Mouse (Mus musculus): Measurements from ENCODE around the gene Alg11.
A peak's percentile ranks its signal among the peaks of the same experiment; 100 is the strongest.

Gene Alg11

GRCm38 (mm10) chr8:22060446-22060889, at the start of gene Alg11:
Gene Alg11, plus strand, starts transcription at chr8:22060721.
- DNase-seq (ENCODE audit: low spot score): peak; percentile 84

GRCm38 (mm10) chr8:22013034-22013707, 47.4 kb upstream of the Alg11 start:
- DNase-seq (ENCODE audit: low spot score): no peak

- DNase-seq (ENCODE audit: low spot score): no peak
Measured at GRCm38 (mm10) chr8:22017731-22018130, 42.8 kb upstream of the Alg11 start.

GRCm38 (mm10) chr8:22019498-22019897, 41.0 kb upstream of the Alg11 start:
- no peak for DNase-seq (ENCODE audit: low spot score)

- DNase-seq (ENCODE audit: low spot score): no peak
Measured at GRCm38 (mm10) chr8:22022244-22022643, 38.3 kb upstream of the Alg11 start.

- DNase-seq (ENCODE audit: low spot score): no peak
Measured at GRCm38 (mm10) chr8:22025241-22025640, 35.3 kb upstream of the Alg11 start.

- DNase-seq (ENCODE audit: low spot score): no peak
Measured at GRCm38 (mm10) chr8:22028973-22029372, 31.5 kb upstream of the Alg11 start.

GRCm38 (mm10) chr8:22030990-22031389, 29.5 kb upstream of the Alg11 start:
- DNase-seq (ENCODE audit: low spot score): no peak

- DNase-seq (ENCODE audit: low spot score): no peak
Measured at GRCm38 (mm10) chr8:22036137-22036536, 24.4 kb upstream of the Alg11 start.

GRCm38 (mm10) chr8:22037022-22037421, 23.5 kb upstream of the Alg11 start:
- no peak for DNase-seq (ENCODE audit: low spot score)

GRCm38 (mm10) chr8:22039468-22040152, 20.9 kb upstream of the Alg11 start:
- no peak for DNase-seq (ENCODE audit: low spot score)

GRCm38 (mm10) chr8:22040153-22040509, 20.4 kb upstream of the Alg11 start:
- no peak for DNase-seq (ENCODE audit: low spot score)

GRCm38 (mm10) chr8:22042515-22042914, 18.0 kb upstream of the Alg11 start:
- DNase-seq (ENCODE audit: low spot score): no peak

- no peak for DNase-seq (ENCODE audit: low spot score)
Measured at GRCm38 (mm10) chr8:22043706-22044105, 16.8 kb upstream of the Alg11 start.

GRCm38 (mm10) chr8:22047699-22048464, 12.6 kb upstream of the Alg11 start:
- no peak for DNase-seq (ENCODE audit: low spot score)

GRCm38 (mm10) chr8:22054674-22055491, 5.6 kb upstream of the Alg11 start:
- DNase-seq (ENCODE audit: low spot score): no peak

- DNase-seq (ENCODE audit: low spot score): no peak
Measured at GRCm38 (mm10) chr8:22055492-22055877, 5.0 kb upstream of the Alg11 start.

- DNase-seq (ENCODE audit: low spot score): no peak
Measured at GRCm38 (mm10) chr8:22056850-22057249, 3.7 kb upstream of the Alg11 start.

GRCm38 (mm10) chr8:22058368-22058767, 2.2 kb upstream of the Alg11 start:
- no peak for DNase-seq (ENCODE audit: low spot score)

- DNase-seq (ENCODE audit: low spot score): no peak
Measured at GRCm38 (mm10) chr8:22059153-22059738, 1.3 kb upstream of the Alg11 start.

GRCm38 (mm10) chr8:22059821-22060445, 588 bp upstream of the Alg11 start, which contains the start of gene Atp7b:
Gene Atp7b, minus strand, starts transcription at chr8:22060305.
- peak; percentile 23 for DNase-seq (ENCODE audit: low spot score)
